ENCODE assay signal across 9 mouse cellular contexts in genomic region chr16:35319335-35319734, GRCm38 (mm10). TPM values are rescaled to one million over a fixed set of nuclear protein-coding genes. Genes with fewer than 3 reads are reported as not detected.
A peak's percentile ranks its signal among the peaks of the same experiment; 100 is the strongest.
DNase-seq lines count a peak whose midpoint lies in the region; ATAC-seq and TF ChIP-seq lines count a peak whose summit lies in the region.
"Had no signal": no experiment of that assay in that cellular context is flagged by ENCODE, and none has a peak within 500 bp of the region (broad histone marks: within the 10 kb centered on the region; RNA-seq: fewer than 3 reads in every experiment).

No protein-coding gene starts in this region.

- TF ChIP-seq POLR2A in heart, adult 2 months (IDR thresholded peaks at IDR 0.05; ENCODE audit: insufficient read depth, low read depth, low read length) = no peak

- no peak for ATAC-seq in Patski
- ATAC-seq in hematopoietic stem cell, adult 5-6 weeks (replicated peaks in 1 of 2; ENCODE audit: insufficient read depth in 1 of 2, low FRiP score in 2 of 2, low TSS enrichment in 1 of 2, low read depth in 1 of 2, poor library complexity in 2 of 2, severe bottlenecking in 2 of 2) = peak; percentile 39 to 67; a peak in 3 of 4 replicates
- no peak for ATAC-seq in erythroblast, adult 5-6 weeks (replicated peaks; ENCODE audit: low FRiP score, poor library complexity, severe bottlenecking)

- intact Hi-C loops in heart, adult 2 months (cut with DNase I) = loop anchor here (1.0 to 5.0 kb wide), 3 partner anchors 223 to 498 kb away; partner anchors contain the start of gene Sema5b
- intact Hi-C loops in heart, postnatal 25 days (cut with DNase I) = loop anchor here (1.0 to 10.0 kb wide), 3 partner anchors 309 to 495 kb away; no protein-coding TSS in a partner anchor

- H3K4me3 ChIP-seq in heart, adult 2 months = no peak overlapping the region
- H3K4me3 ChIP-seq: liver, embryonic 13.5 days had no signal

- CTCF ChIA-PET in Patski (lab: Charles Lee) = interaction anchor here (0.9 to 1.2 kb wide), 3 partner anchors 11 to 279 kb away, joined by 3 to 4 read pairs (median 3); partner anchors contain the start of gene Sema5b

- H3K27ac ChIP-seq in heart, adult 2 months = no peak overlapping the region
- H3K27ac ChIP-seq: liver, embryonic 13.5 days had no signal

- DNase-seq in heart, adult 2 months = no peak
- no peak for DNase-seq in heart, postnatal 25 days (ENCODE audit: low spot score)
- DNase-seq in 3134 (ENCODE audit: extremely low read depth, insufficient read length, low spot score) (peak; percentile 23), Patski (ENCODE audit: low read depth, low spot score) (no peak)
- DNase-seq in retina, embryonic 14.5 days (ENCODE audit: low spot score) = peak; percentile 83
- no peak for DNase-seq in thymus, postnatal 0 days (ENCODE audit: low spot score)
- DNase-seq: liver, embryonic 13.5 days had no signal

- no peaks in the 10 kb centered on the region for H3K27me3 ChIP-seq in heart, adult 2 months (ENCODE audit: control insufficient read depth, insufficient read depth, low read length)
- H3K27me3 ChIP-seq in Patski = no peaks in the 10 kb centered on the region
- H3K27me3 ChIP-seq: liver, embryonic 13.5 days had no signal

- H3K9ac ChIP-seq in heart, adult 2 months (ENCODE audit: low read depth, low read length) = no peak overlapping the region
- H3K9ac ChIP-seq: liver, embryonic 13.5 days had no signal

- POLR2A ChIA-PET in Patski (lab: Charles Lee) = no interaction called here

- in situ Hi-C loops in Patski (cut with MboI; ENCODE audit: low pct_unique_long_range_greater_than_20kb) = loop anchor here (10.0 kb wide), 1 partner anchor 305 kb away; no protein-coding TSS in a partner anchor

- WGBS in heart, adult 2 months = 25% methylated on average over 4 of the region's 4 CpGs

- H3K4me1 ChIP-seq in heart, adult 2 months (ENCODE audit: control insufficient read depth, insufficient read depth, low read length) = no peaks in the 10 kb centered on the region; the same call in 1 of the 2 replicates
- H3K4me1 ChIP-seq: liver, embryonic 13.5 days had no signal

- H3K36me3 ChIP-seq in heart, adult 2 months (ENCODE audit: control insufficient read depth, insufficient read depth, low read length) = 0 out of 2 replicates have a peak, but pooled peaks cover 3% of the 10 kb centered on the region
- H3K36me3 ChIP-seq: liver, embryonic 13.5 days had no signal

- peak; percentile 77 for TF ChIP-seq CTCF in heart, adult 2 months (IDR thresholded peaks at IDR 0.05)
- TF ChIP-seq CTCF in Patski (IDR thresholded peaks at IDR 0.05) = peak; percentile 58

- no peaks in the 10 kb centered on the region for H3K79me2 ChIP-seq in heart, adult 2 months (replicated peaks; ENCODE audit: control insufficient read depth, insufficient read depth, low read length)

- no peak for TF ChIP-seq EP300 in heart, adult 2 months (IDR thresholded peaks at IDR 0.05; ENCODE audit: insufficient read depth, low read depth, low read length)

RNA-seq across cellular contexts. Expression of gene Sec22a, which starts 44.4 kb away (rescaled TPM):
- 10 to 100 TPM; 10.3 to 12.0 TPM for total RNA-seq in heart, adult 2 months (2021)
- polyA plus RNA-seq in heart, adult 2 months (2012; rRNA removed) = 17.6 and 39.8 TPM in 2 replicates
- 10 to 100 TPM; 10.1 to 10.7 TPM for total RNA-seq in heart, postnatal 25 days (2021)
- polyA plus RNA-seq in Patski (2021) = 28.8 TPM
- 11.2 and 14.9 TPM in 2 replicates for total RNA-seq in hematopoietic stem cell, adult 5-6 weeks (2017)
- polyA plus RNA-seq in thymus, postnatal 0 days (2015; fragmentation: Nextera tagmentation; extraction: Ambion mirVana) = 32.2 and 39.6 TPM in 2 replicates
- total RNA-seq in erythroblast, adult 5-6 weeks (2015; ENCODE audit: low replicate concordance) = 0.77 and 3.1 TPM in 2 replicates
- 0.42 and 1.8 TPM in 2 replicates for total RNA-seq in erythroblast, adult 5-6 weeks (2017; ENCODE audit: low replicate concordance)

Comparison
In these comparisons a context has a peak if more than half of its experiments do, and no peak if none do; other contexts are left out.
1. DNase-seq: peak in 3134 (single experiment) and retina, embryonic 14.5 days (single experiment); none in heart, adult 2 months (0 of 2), heart, postnatal 25 days (single experiment), Patski (single experiment) and thymus, postnatal 0 days (single experiment).
2. ATAC-seq: peak in hematopoietic stem cell, adult 5-6 weeks (2 of 2); none in Patski (single experiment) and erythroblast, adult 5-6 weeks (single experiment).